Mouse (Mus musculus) myocyte (in vitro differentiated cells): ENCODE measurements around the gene Actr5.

Experiments
- CEBPB ChIP-seq: IDR thresholded peaks from 2 replicates; pipeline ENCODE4 v1.6.1; 2011; ENCODE audit warnings: mild to moderate bottlenecking, moderate library complexity; ENCODE audit not compliant: poor library complexity, insufficient read depth, severe bottlenecking
- E2F4 ChIP-seq: IDR thresholded peaks from one replicate; pipeline ENCODE4 v1.6.1; 2011; ENCODE audit warnings: mild to moderate bottlenecking, control low read depth, moderate library complexity; ENCODE audit not compliant: insufficient read depth
- MYOD1 ChIP-seq, 3 experiments: IDR thresholded peaks; one replicate each; pipeline ENCODE4 v1.6.1; 2011; ENCODE audit warnings: control low read depth in 2 of 3, low read depth in 2 of 3, mild to moderate bottlenecking in 2 of 3, moderate library complexity in 1 of 3; ENCODE audit not compliant: insufficient read length in 2 of 3, control insufficient read depth in 1 of 3
- POLR2A ChIP-seq: IDR thresholded peaks from one replicate; pipeline ENCODE4 v1.6.1; 2011; ENCODE audit warnings: low read depth, mild to moderate bottlenecking, control low read depth, moderate library complexity; ENCODE audit not compliant: insufficient read length
- POLR2AphosphoS2 ChIP-seq: IDR thresholded peaks from one replicate; pipeline ENCODE4 v1.6.1; 2011; ENCODE audit warnings: low read depth, control low read depth; ENCODE audit not compliant: insufficient read length
- USF1 ChIP-seq: IDR thresholded peaks from one replicate; pipeline ENCODE4 v1.6.1; 2011; ENCODE audit warnings: low read depth, mild to moderate bottlenecking, control low read depth, moderate library complexity

- TF ChIP-seq E2F4 (no peak), POLR2A (no peak), POLR2AphosphoS2 (no peak), CEBPB (no peak), MYOD1 (IDR thresholded peaks at IDR 0.05; ENCODE audit: control insufficient read depth in 1 of 3, insufficient read length in 2 of 3, low read depth in 2 of 3) (no peak), USF1 (no peak)
Measured at GRCm38 (mm10) chr2:158641869-158642268, 17.2 kb downstream of the Actr5 start.
